Mouse (Mus musculus) E14TG2a.4 (cell line): ENCODE measurements at regions not wholly inside any gene's neighbourhood (a gene's known extent, or its start where the extent isn't known, plus 50 kb on each side); places are given as distances from the start of the nearest gene placed in this dataset.

Source experiments
- CTCF ChIP-seq: conservative IDR thresholded peaks from 2 replicates; pipeline ENCODE4 v1.5.1; 2014; ENCODE audit warnings: low read length
- POU5F1 ChIP-seq: IDR thresholded peaks from 2 replicates; pipeline ENCODE4 v1.6.1; 2014; ENCODE audit warnings: low read length, borderline replicate concordance

DNA sequence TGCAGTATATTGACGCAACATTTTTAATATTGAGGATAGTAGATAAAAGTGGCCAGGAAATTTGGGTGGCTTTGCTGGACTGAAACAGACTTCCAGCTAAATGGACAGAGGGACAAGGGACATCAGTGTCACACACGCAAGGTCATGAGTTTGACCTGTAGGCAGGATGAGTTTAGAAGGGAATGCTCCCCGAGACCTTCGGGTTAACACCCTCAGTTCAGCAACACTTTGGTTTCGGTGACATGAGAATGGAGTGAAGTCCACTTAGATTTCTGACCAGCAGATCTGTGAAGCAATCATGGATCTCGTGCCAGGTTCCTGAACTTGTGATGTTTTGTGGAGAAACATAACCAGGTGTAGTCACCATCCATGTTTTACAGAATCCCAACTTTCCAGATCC, 196.3 kb downstream of the Phlda1 start:
- TF ChIP-seq CTCF (no peak), POU5F1 (no peak)
